Mouse (Mus musculus): ENCODE measurements around the gene Gsdma3.

Gene Gsdma3

DNA sequence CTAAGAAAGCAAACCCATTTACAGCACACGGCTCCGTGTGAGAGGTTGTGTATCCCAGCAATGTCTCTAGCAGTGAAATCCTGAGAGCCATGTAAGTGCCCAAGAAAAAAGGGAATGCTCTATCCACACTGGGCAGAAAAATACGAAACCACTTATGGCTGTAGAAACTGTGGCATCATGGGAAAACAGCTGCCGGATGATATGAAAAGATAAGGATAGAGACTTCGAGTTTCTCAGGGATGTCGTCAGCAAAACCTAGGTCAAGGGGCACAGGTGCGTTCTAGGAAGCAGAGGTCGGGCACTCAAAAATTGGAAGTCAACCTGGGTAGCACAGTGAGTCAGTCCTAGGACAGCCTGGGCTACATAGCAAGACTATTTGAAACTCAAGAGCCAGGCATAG is 36.9 kb upstream of the Gsdma3 start:
- peaks cover 13% of the 10 kb centered on the region for H3K27me3 ChIP-seq (ENCODE audit: insufficient read depth, low read length)
- H3K9me3 ChIP-seq (ENCODE audit: low read length): no peaks in the 10 kb centered on the region
- no peak overlapping the region for H3K4me3 ChIP-seq (replicated peaks; ENCODE audit: low read length)
- TF ChIP-seq NANOG (IDR thresholded peaks at IDR 0.05; ENCODE audit: borderline replicate concordance, low read length): no peak
- no peak for TF ChIP-seq POU5F1 (IDR thresholded peaks at IDR 0.05; ENCODE audit: borderline replicate concordance, low read length)
- H3K4me1 ChIP-seq (replicated peaks; ENCODE audit: low read depth, low read length): peaks cover 63% of the 10 kb centered on the region
- H3K36me3 ChIP-seq (ENCODE audit: insufficient read depth, low read length): peaks cover 10% of the 10 kb centered on the region

GRCm38 (mm10) chr11:98590548-98591445 is 35.4 kb upstream of the Gsdma3 start:
- H3K27me3 ChIP-seq (ENCODE audit: insufficient read depth, low read length): peaks cover 13% of the 10 kb centered on the region
- TF ChIP-seq CTCF (conservative IDR thresholded peaks at IDR 0.05; ENCODE audit: low read length): no peak
- TF ChIP-seq POU5F1 (IDR thresholded peaks at IDR 0.05; ENCODE audit: borderline replicate concordance, low read length): no peak
- no peak for TF ChIP-seq NANOG (IDR thresholded peaks at IDR 0.05; ENCODE audit: borderline replicate concordance, low read length)
- no peak overlapping the region for H3K4me3 ChIP-seq (replicated peaks; ENCODE audit: low read length)
- no peaks in the 10 kb centered on the region for H3K9me3 ChIP-seq (ENCODE audit: low read length)
- peaks cover 52% of the 10 kb centered on the region for H3K4me1 ChIP-seq (replicated peaks; ENCODE audit: low read depth, low read length)
- H3K36me3 ChIP-seq (ENCODE audit: insufficient read depth, low read length): no peaks in the 10 kb centered on the region

DNA sequence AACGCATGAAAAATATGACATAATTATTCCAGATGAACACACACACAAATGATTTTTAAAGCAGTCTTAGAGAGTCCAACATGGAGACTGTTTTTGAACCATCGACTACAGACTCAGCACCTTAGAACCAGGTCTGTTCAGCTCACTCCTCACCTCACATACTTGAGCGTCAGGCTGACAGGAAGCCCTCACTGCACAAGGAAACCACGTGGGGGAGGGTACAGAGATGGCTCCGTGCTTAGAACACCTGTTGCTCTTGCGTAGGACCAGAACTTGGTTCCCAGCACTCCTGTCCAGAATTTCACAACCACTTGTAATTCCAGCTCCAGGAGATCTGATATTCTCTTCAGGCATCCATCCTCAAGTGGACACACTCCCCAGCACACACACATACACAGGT is 31.1 kb upstream of the Gsdma3 start:
- peaks cover 37% of the 10 kb centered on the region for H3K27me3 ChIP-seq (ENCODE audit: insufficient read depth, low read length)

DNA sequence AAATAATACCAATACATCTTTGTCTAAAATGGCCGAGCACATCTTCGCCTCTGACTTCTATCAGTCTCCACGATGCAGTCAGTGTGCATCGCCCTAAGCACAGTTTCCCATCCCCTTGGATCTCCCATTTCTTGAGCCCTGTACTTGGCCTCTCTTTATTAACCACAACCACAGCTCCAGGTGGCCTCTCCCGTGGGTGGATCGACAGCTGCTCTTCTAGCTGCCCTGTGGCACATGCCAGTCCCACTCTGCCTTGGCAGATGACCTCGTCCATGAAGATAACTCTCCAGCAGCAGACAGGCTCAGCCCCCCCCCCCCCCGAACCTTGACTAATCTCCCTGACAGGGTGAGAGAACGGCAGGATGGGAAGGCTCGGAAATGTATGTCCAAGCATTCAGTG is 30.7 kb upstream of the Gsdma3 start:
- no peak for TF ChIP-seq NANOG (IDR thresholded peaks at IDR 0.05; ENCODE audit: borderline replicate concordance, low read length)
- TF ChIP-seq POU5F1 (IDR thresholded peaks at IDR 0.05; ENCODE audit: borderline replicate concordance, low read length): no peak
- TF ChIP-seq CTCF (conservative IDR thresholded peaks at IDR 0.05; ENCODE audit: low read length): no peak
- H3K9me3 ChIP-seq (ENCODE audit: low read length): no peaks in the 10 kb centered on the region

More for the DNA sequence above, 31.1 kb upstream of the Gsdma3 start:
- no peak for TF ChIP-seq NANOG (IDR thresholded peaks at IDR 0.05; ENCODE audit: borderline replicate concordance, low read length)
- TF ChIP-seq CTCF (conservative IDR thresholded peaks at IDR 0.05; ENCODE audit: low read length): no peak
- no peak for TF ChIP-seq POU5F1 (IDR thresholded peaks at IDR 0.05; ENCODE audit: borderline replicate concordance, low read length)
- Histone ChIP-seq H3K4me3 (replicated peaks; ENCODE audit: low read length) (no peak overlapping the region), H3K9me3 (ENCODE audit: low read length) (no peaks in the 10 kb centered on the region), H3K4me1 (replicated peaks; ENCODE audit: low read depth, low read length) (peaks cover 34% of the 10 kb centered on the region), H3K36me3 (ENCODE audit: insufficient read depth, low read length) (no peaks in the 10 kb centered on the region)

GRCm38 (mm10) chr11:98595955-98596354 is 30.2 kb upstream of the Gsdma3 start:
- Histone ChIP-seq H3K36me3 (ENCODE audit: insufficient read depth, low read length) (no peaks in the 10 kb centered on the region), H3K27me3 (ENCODE audit: insufficient read depth, low read length) (peaks cover 45% of the 10 kb centered on the region), H3K9me3 (ENCODE audit: low read length) (no peaks in the 10 kb centered on the region), H3K4me1 (replicated peaks; ENCODE audit: low read depth, low read length) (peaks cover 34% of the 10 kb centered on the region), H3K4me3 (replicated peaks; ENCODE audit: low read length) (no peak overlapping the region)
- TF ChIP-seq NANOG (IDR thresholded peaks at IDR 0.05; ENCODE audit: borderline replicate concordance, low read length) (no peak), POU5F1 (IDR thresholded peaks at IDR 0.05; ENCODE audit: borderline replicate concordance, low read length) (no peak), CTCF (conservative IDR thresholded peaks at IDR 0.05; ENCODE audit: low read length) (no peak)

More for the DNA sequence above, 30.7 kb upstream of the Gsdma3 start:
- Histone ChIP-seq H3K27me3 (ENCODE audit: insufficient read depth, low read length) (peaks cover 41% of the 10 kb centered on the region), H3K36me3 (ENCODE audit: insufficient read depth, low read length) (no peaks in the 10 kb centered on the region), H3K4me1 (replicated peaks; ENCODE audit: low read depth, low read length) (peaks cover 34% of the 10 kb centered on the region), H3K4me3 (replicated peaks; ENCODE audit: low read length) (no peak overlapping the region)

- Histone ChIP-seq H3K27me3 (ENCODE audit: insufficient read depth, low read length) (peaks cover 43% of the 10 kb centered on the region), H3K9me3 (ENCODE audit: low read length) (no peaks in the 10 kb centered on the region), H3K4me3 (replicated peaks; ENCODE audit: low read length) (0 out of 2 replicates have a peak overlapping the region, but pooled peaks have one; percentile 32), H3K36me3 (ENCODE audit: insufficient read depth, low read length) (no peaks in the 10 kb centered on the region), H3K4me1 (replicated peaks; ENCODE audit: low read depth, low read length) (peaks cover 36% of the 10 kb centered on the region)
- TF ChIP-seq CTCF (conservative IDR thresholded peaks at IDR 0.05; ENCODE audit: low read length) (peak; percentile 83), POU5F1 (IDR thresholded peaks at IDR 0.05; ENCODE audit: borderline replicate concordance, low read length) (no peak), NANOG (IDR thresholded peaks at IDR 0.05; ENCODE audit: borderline replicate concordance, low read length) (no peak)
Measured at GRCm38 (mm10) chr11:98597363-98597762, 28.8 kb upstream of the Gsdma3 start.

DNA sequence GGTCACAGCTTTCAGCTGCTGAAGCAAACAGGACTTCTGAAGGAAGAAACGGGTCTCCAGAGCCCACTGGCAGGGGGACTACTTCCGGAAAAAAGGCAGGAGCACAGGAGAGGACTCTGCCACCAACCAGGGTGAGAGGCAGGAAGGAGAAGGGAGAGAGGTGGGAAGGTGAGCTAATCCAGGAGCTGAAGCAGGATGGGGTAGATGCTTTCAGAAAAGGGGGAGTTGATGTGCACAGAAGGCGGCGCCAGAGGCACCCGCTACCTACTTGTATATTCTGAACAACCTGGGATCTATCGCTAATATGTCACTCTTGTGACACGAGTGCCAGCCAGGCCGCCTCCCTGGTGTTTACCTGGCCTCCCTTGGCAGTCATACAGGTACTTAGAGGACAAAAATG is 28.2 kb upstream of the Gsdma3 start, which contains the start of gene Lrrc3c:
Lrrc3c (plus strand) TSS at position 301 of the 400 bp plus-strand sequence.
- Histone ChIP-seq H3K36me3 (ENCODE audit: insufficient read depth, low read length) (no peaks in the 10 kb centered on the region), H3K4me1 (replicated peaks; ENCODE audit: low read depth, low read length) (peaks cover 36% of the 10 kb centered on the region), H3K9me3 (ENCODE audit: low read length) (no peaks in the 10 kb centered on the region), H3K27me3 (ENCODE audit: insufficient read depth, low read length) (peaks cover 39% of the 10 kb centered on the region), H3K4me3 (replicated peaks; ENCODE audit: low read length) (peak within 1 kb of the TSS; percentile 69)
- TF ChIP-seq NANOG (IDR thresholded peaks at IDR 0.05; ENCODE audit: borderline replicate concordance, low read length) (no peak), CTCF (conservative IDR thresholded peaks at IDR 0.05; ENCODE audit: low read length) (no peak), POU5F1 (IDR thresholded peaks at IDR 0.05; ENCODE audit: borderline replicate concordance, low read length) (no peak)

DNA sequence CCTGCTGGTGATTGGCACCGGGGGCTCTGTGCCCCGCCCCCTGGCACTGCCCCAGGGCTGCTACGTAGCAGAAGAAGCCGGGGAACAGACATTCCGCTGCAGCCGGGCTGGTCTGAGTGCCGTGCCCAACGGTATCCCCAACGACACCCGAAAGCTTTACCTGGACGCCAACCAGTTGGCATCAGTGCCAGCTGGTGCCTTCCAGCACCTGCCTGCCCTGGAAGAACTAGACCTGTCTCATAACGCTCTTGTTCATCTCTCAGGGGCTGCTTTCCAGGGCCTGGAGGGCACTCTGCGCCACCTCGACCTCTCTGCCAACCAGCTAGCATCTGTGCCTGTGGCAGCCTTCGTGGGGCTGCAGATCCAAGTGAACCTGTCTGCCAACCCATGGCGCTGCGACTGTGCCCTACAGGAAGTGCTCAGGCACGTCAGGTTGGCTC is 27.3 kb upstream of the Gsdma3 start:
- H3K4me3 ChIP-seq (replicated peaks; ENCODE audit: low read length): peak overlapping the region; percentile 69
- no peaks in the 10 kb centered on the region for H3K9me3 ChIP-seq (ENCODE audit: low read length)
- TF ChIP-seq NANOG (IDR thresholded peaks at IDR 0.05; ENCODE audit: borderline replicate concordance, low read length) (no peak), POU5F1 (IDR thresholded peaks at IDR 0.05; ENCODE audit: borderline replicate concordance, low read length) (no peak), CTCF (conservative IDR thresholded peaks at IDR 0.05; ENCODE audit: low read length) (no peak)
- peaks cover 36% of the 10 kb centered on the region for H3K4me1 ChIP-seq (replicated peaks; ENCODE audit: low read depth, low read length)
- H3K36me3 ChIP-seq (ENCODE audit: insufficient read depth, low read length): no peaks in the 10 kb centered on the region
- peaks cover 39% of the 10 kb centered on the region for H3K27me3 ChIP-seq (ENCODE audit: insufficient read depth, low read length)

Measured in E14TG2a.4 (cell line).